Mouse (Mus musculus) MEL (cell line): ENCODE measurements around the gene Gm49450. TPM values are rescaled to one million over a fixed set of nuclear protein-coding genes. Genes with fewer than 3 reads are reported as not detected.

Experiments
- DNase-seq: peaks from one replicate; pipeline ENCODE4 v3.0.0; 2011; ENCODE audit warnings: low read depth, low spot score
- H3K27ac ChIP-seq: 2 replicates; pipeline ENCODE4 v1.5.1; 2012; ENCODE audit warnings: low read depth, mild to moderate bottlenecking, control low read depth, low read length, moderate library complexity; ENCODE audit not compliant: control insufficient read depth
- H3K27me3 ChIP-seq, 2 experiments: fragments of 150-350 bp in 1 of 2; sonication (generic) in 1 of 2; 2 replicates each; pipeline ENCODE4 v1.6.1; 2012; ENCODE audit warnings: low read length in 2 of 2, mild to moderate bottlenecking in 2 of 2, improper control_type of control experiment in 1 of 2, moderate library complexity in 1 of 2; ENCODE audit not compliant: insufficient read depth in 2 of 2, control insufficient read depth in 1 of 2
- H3K36me3 ChIP-seq, 2 experiments: 2 replicates each; pipeline ENCODE4 v1.6.1; 2012 to 2014; ENCODE audit warnings: low read length in 2 of 2, improper control_type of control experiment in 1 of 2, inconsistent platforms in 1 of 2, mild to moderate bottlenecking in 1 of 2; ENCODE audit not compliant: insufficient read depth in 2 of 2, control insufficient read depth in 1 of 2
- H3K4me1 ChIP-seq, 2 experiments: fragments of 150-350 bp in 1 of 2; sonication (generic) in 1 of 2; 2 replicates each; pipeline ENCODE4 v1.6.1; 2012; ENCODE audit warnings: low read length in 2 of 2, improper control_type of control experiment in 1 of 2, mild to moderate bottlenecking in 1 of 2; ENCODE audit not compliant: insufficient read depth in 2 of 2, control insufficient read depth in 1 of 2
- H3K4me3 ChIP-seq, 2 experiments: fragments of 150-350 bp in 1 of 2; sonication (generic) in 1 of 2; 2 replicates each; pipeline ENCODE4 v1.5.1; 2012; ENCODE audit warnings: low read depth in 2 of 2, low read length in 2 of 2, mild to moderate bottlenecking in 2 of 2, moderate library complexity in 2 of 2, control low read depth in 1 of 2, improper control_type of control experiment in 1 of 2; ENCODE audit not compliant: control insufficient read depth in 1 of 2, insufficient read depth in 1 of 2
- H3K79me2 ChIP-seq: 2 replicates; pipeline ENCODE4 v1.6.1; 2012; ENCODE audit warnings: mild to moderate bottlenecking, low read length, moderate library complexity; ENCODE audit not compliant: control insufficient read depth, poor library complexity, insufficient read depth
- H3K9ac ChIP-seq: 2 replicates; pipeline ENCODE4 v1.6.1; 2012; ENCODE audit warnings: low read depth, mild to moderate bottlenecking, control low read depth, low read length, moderate library complexity; ENCODE audit not compliant: control insufficient read depth, poor library complexity, severe bottlenecking
- H3K9me3 ChIP-seq: fragments of 150-350 bp; sonication (generic); replicated peaks from 2 replicates; pipeline ENCODE4 v1.6.1; 2012; ENCODE audit warnings: mild to moderate bottlenecking, low read length, improper control_type of control experiment, moderate library complexity; ENCODE audit not compliant: insufficient read depth
- CHD1 ChIP-seq: IDR thresholded peaks from 2 replicates; pipeline ENCODE4 v1.6.1; 2012; ENCODE audit warnings: low read depth, mild to moderate bottlenecking, inconsistent platforms, low read length, improper control_type of control experiment
- E2F4 ChIP-seq: IDR thresholded peaks from 2 replicates; pipeline ENCODE4 v1.6.1; 2011; ENCODE audit warnings: low read depth, low read length, improper control_type of control experiment, borderline replicate concordance
- ELF1 ChIP-seq: IDR thresholded peaks from 2 replicates; pipeline ENCODE4 v1.6.1; 2014; ENCODE audit warnings: low read depth, mild to moderate bottlenecking, inconsistent platforms, low read length, improper control_type of control experiment, moderate library complexity
- EP300 ChIP-seq, 2 experiments: IDR thresholded peaks; 2 replicates each; pipeline ENCODE4 v1.6.1; 2011; ENCODE audit warnings: improper control_type of control experiment in 2 of 2, low read length in 2 of 2, low read depth in 1 of 2, mild to moderate bottlenecking in 1 of 2
- JUND ChIP-seq: IDR thresholded peaks from 2 replicates; pipeline ENCODE4 v1.6.1; 2011; ENCODE audit warnings: low read depth, mild to moderate bottlenecking, improper control_type of control experiment, low read length
- KAT2A ChIP-seq: conservative IDR thresholded peaks from 2 replicates; pipeline ENCODE4 v1.6.1; 2012; ENCODE audit warnings: low read depth, low read length, improper control_type of control experiment, inconsistent platforms
- MEF2A ChIP-seq: IDR thresholded peaks from 2 replicates; pipeline ENCODE4 v1.6.1; 2014; ENCODE audit warnings: low read depth, mild to moderate bottlenecking, inconsistent platforms, low read length, improper control_type of control experiment; ENCODE audit not compliant: poor library complexity, insufficient replicate concordance, severe bottlenecking; ENCODE audit errors: extremely low read depth
- MYB ChIP-seq: IDR thresholded peaks from 2 replicates; pipeline ENCODE4 v1.6.1; 2011; ENCODE audit warnings: mild to moderate bottlenecking, low read depth, low read length, improper control_type of control experiment
- MYC ChIP-seq: IDR thresholded peaks from 2 replicates; pipeline ENCODE4 v1.6.1; 2011; ENCODE audit warnings: low read depth, mild to moderate bottlenecking, low read length, improper control_type of control experiment, moderate library complexity
- NELFE ChIP-seq: IDR thresholded peaks from 2 replicates; pipeline ENCODE4 v1.6.1; 2011; ENCODE audit warnings: low read depth, low read length, improper control_type of control experiment
- POLR2A ChIP-seq, 2 experiments: IDR thresholded peaks; 2 replicates each; pipeline ENCODE4 v1.6.1; 2011 to 2012; ENCODE audit warnings: low read length in 2 of 2, mild to moderate bottlenecking in 2 of 2, control low read depth in 1 of 2, improper control_type of control experiment in 1 of 2, low read depth in 1 of 2, moderate library complexity in 1 of 2; ENCODE audit not compliant: control insufficient read depth in 1 of 2, insufficient read depth in 1 of 2, poor library complexity in 1 of 2
- POLR2AphosphoS5 ChIP-seq: IDR thresholded peaks from 2 replicates; pipeline ENCODE4 v1.6.1; 2012; ENCODE audit warnings: low read depth, borderline replicate concordance, mild to moderate bottlenecking, inconsistent platforms, low read length, moderate library complexity, mixed read lengths
- RAD21 ChIP-seq: IDR thresholded peaks from 2 replicates; pipeline ENCODE4 v1.6.1; 2011; ENCODE audit warnings: mild to moderate bottlenecking, low read depth, low read length, improper control_type of control experiment
- SIN3A ChIP-seq: IDR thresholded peaks from 2 replicates; pipeline ENCODE4 v1.6.1; 2012; ENCODE audit warnings: low read length, improper control_type of control experiment, inconsistent platforms
- SMC3 ChIP-seq: IDR thresholded peaks from 2 replicates; pipeline ENCODE4 v1.6.1; 2011; ENCODE audit warnings: low read depth, low read length, improper control_type of control experiment
- TBP ChIP-seq: IDR thresholded peaks from 2 replicates; pipeline ENCODE4 v1.8.0; 2011; ENCODE audit warnings: low read depth, low read length, improper control_type of control experiment
- TCF12 ChIP-seq: IDR thresholded peaks from 2 replicates; pipeline ENCODE4 v1.6.1; 2014; ENCODE audit warnings: low read depth, mild to moderate bottlenecking, inconsistent platforms, low read length, improper control_type of control experiment, moderate library complexity
- UBTF ChIP-seq: IDR thresholded peaks from 2 replicates; pipeline ENCODE4 v1.6.1; 2012; ENCODE audit warnings: low read depth, mild to moderate bottlenecking, inconsistent platforms, low read length, improper control_type of control experiment, moderate library complexity, borderline replicate concordance; ENCODE audit not compliant: insufficient read depth
- USF1 ChIP-seq: IDR thresholded peaks from 2 replicates; pipeline ENCODE4 v1.6.1; 2014; ENCODE audit warnings: low read depth, mild to moderate bottlenecking, inconsistent platforms, low read length, improper control_type of control experiment, moderate library complexity
- USF2 ChIP-seq, 2 experiments: IDR thresholded peaks; 2 replicates each; pipeline ENCODE4 v1.6.1; 2011 to 2012; ENCODE audit warnings: improper control_type of control experiment in 2 of 2, low read length in 2 of 2, borderline replicate concordance in 1 of 2, inconsistent platforms in 1 of 2, low read depth in 1 of 2, mild to moderate bottlenecking in 1 of 2; ENCODE audit not compliant: insufficient read depth in 1 of 2
- ZMIZ1 ChIP-seq: IDR thresholded peaks from 2 replicates; pipeline ENCODE4 v1.6.1; 2012; ENCODE audit warnings: low read depth, mild to moderate bottlenecking, inconsistent platforms, low read length, improper control_type of control experiment, moderate library complexity
- polyA plus RNA-seq, 2 experiments: library from polyadenylated mRNA; stranded (reverse) in 1 of 2; unstranded in 1 of 2; fragments of >175 nt in 1 of 2; fragments of >200 nt in 1 of 2; gene quantifications; 2 replicates each; pipeline versions ENCODE4 v1.2.1 to v1.2.4; 2012; ENCODE audit warnings: low replicate concordance in 2 of 2, low read depth in 1 of 2; ENCODE audit not compliant: insufficient read length in 2 of 2, insufficient read depth in 1 of 2, missing spikeins in 1 of 2
- total RNA-seq: library from RNA; depleted of rRNA; stranded (reverse); fragments of 300-350 nt; gene quantifications from 2 replicates; pipeline ENCODE4 v1.2.3, GENCODE M21; 2012

Gm49450 gene
- total and polyA plus RNA-seq, 3 experiments, result not detected

DNA sequence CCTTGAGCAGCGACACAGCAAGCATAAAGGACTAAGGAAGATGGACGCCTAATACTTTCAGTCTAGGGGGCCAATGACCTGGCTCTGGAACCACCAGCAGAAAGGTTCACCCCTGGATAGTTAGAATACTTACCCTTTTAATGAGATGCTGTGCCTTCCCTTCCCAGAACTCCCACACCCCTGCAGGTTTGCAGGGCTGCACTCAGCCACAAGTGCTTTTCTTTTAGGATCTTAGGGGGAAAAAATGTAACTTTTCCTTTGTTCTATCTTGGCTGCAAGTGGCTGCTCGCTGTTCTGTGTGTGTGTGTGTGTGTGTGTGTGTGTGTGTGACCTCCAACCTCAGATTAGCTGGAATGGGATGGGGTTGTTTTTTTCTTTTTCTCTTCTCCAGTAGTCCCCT lies 35.4 kb upstream of the Gm49450 start:
- Histone ChIP-seq H3K36me3 (peaks cover 0 to 9% of the 10 kb centered on the region in 2 experiments; a peak in 2 of 4 replicates), H3K27ac (no peak overlapping the region), H3K79me2 (peaks cover 6% of the 10 kb centered on the region; the same call in 1 of the 2 replicates), H3K9me3 (no peaks in the 10 kb centered on the region), H3K4me3 (no peak overlapping the region), H3K27me3 (no peaks in the 10 kb centered on the region), H3K9ac (no peak overlapping the region), H3K4me1 (peaks cover 8 to 9% of the 10 kb centered on the region in 2 experiments)
- no peak for DNase-seq
- TF ChIP-seq CHD1 (no peak), ZMIZ1 (no peak), MEF2A (no peak), NELFE (no peak), MYC (no peak)

DNA sequence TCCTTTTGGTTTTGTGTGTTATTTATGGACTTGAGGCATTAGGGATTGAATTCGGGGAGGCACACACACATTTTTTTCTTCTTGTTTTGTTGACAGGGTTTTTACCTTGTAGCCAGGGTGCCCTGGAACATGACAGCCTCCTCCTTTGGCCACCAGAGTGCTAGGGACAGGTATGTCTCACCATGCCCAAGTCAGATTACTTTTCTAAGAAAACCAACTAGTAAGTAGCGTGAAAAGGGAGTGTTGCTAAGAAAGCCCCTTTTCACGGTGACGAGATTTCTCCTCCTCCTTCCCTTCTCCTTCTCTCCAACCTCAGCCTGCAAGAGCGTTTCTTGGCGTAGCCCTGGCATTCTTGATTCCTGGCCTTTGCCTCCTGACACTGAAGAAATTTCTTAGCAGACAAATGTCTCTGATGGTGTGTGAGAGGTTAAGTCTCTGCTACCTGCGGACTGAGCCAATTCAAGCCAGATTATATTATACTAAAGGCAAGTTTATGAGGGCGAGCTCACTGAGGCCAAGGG lies 34.4 kb upstream of the Gm49450 start:
- no peak overlapping the region for H3K4me3 ChIP-seq
- TF ChIP-seq NELFE (no peak), TBP (no peak)
- no peaks in the 10 kb centered on the region for H3K9me3 ChIP-seq
- peaks cover 0 to 9% of the 10 kb centered on the region in 2 experiments; a peak in 2 of 4 replicates for H3K36me3 ChIP-seq
- H3K27ac ChIP-seq, result no peak overlapping the region
- peaks cover 5 to 8% of the 10 kb centered on the region in 2 experiments for H3K4me1 ChIP-seq
- DNase-seq, result no peak
- H3K27me3 ChIP-seq, result no peaks in the 10 kb centered on the region
- H3K9ac ChIP-seq, result no peak overlapping the region
- peaks cover 3% of the 10 kb centered on the region; the same call in 1 of the 2 replicates for H3K79me2 ChIP-seq

DNA sequence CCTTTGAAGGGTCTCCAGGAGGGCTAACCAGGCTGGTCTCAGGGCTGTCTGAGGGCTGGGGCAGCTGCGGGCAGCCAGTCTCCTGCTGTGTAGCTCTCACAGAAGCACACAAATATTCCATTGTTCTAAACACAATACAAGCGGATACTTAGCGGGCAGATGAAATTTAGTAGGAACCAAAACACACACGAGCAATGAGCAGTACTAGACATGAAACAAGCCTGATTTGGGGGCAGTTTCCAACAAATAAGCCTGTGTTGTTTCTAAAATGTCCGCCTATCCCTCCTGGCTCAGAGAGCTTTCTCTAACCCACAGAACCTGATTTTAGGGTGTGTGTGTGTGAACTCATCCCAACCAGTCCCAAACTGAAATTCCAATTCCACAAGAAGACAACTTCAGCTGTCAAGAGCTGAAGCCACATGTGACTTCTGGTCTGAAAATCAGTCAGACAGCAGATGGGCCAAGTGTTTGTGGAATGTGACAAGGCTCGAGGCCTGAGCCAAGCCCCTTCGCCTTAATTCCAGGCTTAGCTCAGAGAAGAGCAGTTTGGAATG lies 33.8 kb upstream of the Gm49450 start:
- H3K27me3 ChIP-seq, result no peaks in the 10 kb centered on the region
- peaks cover 3 to 7% of the 10 kb centered on the region in 2 experiments for H3K4me1 ChIP-seq
- H3K9ac ChIP-seq, result no peak overlapping the region
- H3K9me3 ChIP-seq, result no peaks in the 10 kb centered on the region
- H3K27ac ChIP-seq, result no peak overlapping the region
- TF ChIP-seq UBTF (no peak), RAD21 (no peak), TCF12 (no peak), MEF2A (no peak), MYB (no peak), E2F4 (no peak), JUND (no peak), USF2 (IDR thresholded peaks at IDR 0.05; ENCODE audit: borderline replicate concordance in 1 of 2, insufficient read depth in 1 of 2, low read depth in 1 of 2, low read length in 2 of 2) (no peak), SMC3 (no peak), KAT2A (no peak), SIN3A (no peak), USF1 (no peak), TBP (no peak), MYC (no peak), POLR2AphosphoS5 (no peak), POLR2A (IDR thresholded peaks at IDR 0.05; ENCODE audit: control insufficient read depth in 1 of 2, insufficient read depth in 1 of 2, low read depth in 1 of 2, low read length in 2 of 2, poor library complexity in 1 of 2) (no peak), EP300 (IDR thresholded peaks at IDR 0.05; ENCODE audit: low read depth in 1 of 2, low read length in 2 of 2) (no peak), ELF1 (no peak)
- H3K79me2 ChIP-seq, result peaks cover 3% of the 10 kb centered on the region; the same call in 1 of the 2 replicates
- no peak overlapping the region for H3K4me3 ChIP-seq
- H3K36me3 ChIP-seq, result peaks cover 0 to 6% of the 10 kb centered on the region in 2 experiments; a peak in 2 of 4 replicates
- no peak for DNase-seq
